20 mouse cellular contexts compared by ENCODE assay signal in the genomic region with DNA sequence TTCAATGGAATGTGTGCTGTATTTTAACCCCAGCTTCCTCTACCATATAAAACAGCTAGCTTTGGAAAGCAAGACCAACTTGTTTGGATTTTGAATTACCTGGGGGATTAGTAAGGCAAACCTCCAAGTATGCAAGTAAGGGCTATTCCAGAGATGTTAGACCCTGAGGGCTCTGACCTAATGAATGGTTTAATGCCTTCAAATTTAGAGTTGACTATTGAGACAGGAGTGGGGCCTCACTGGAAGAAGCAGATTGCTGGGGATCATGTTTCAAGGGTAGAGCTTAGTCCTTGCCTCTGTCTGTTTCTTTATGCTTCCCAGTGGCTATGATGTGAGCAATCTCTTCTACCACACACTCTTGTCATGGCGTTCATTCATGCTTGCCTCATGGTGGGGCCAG.
DNase-seq lines count a peak whose midpoint lies in the region; ATAC-seq and TF ChIP-seq lines count a peak whose summit lies in the region.
"Had no signal": no experiment of that assay in that cellular context is flagged by ENCODE, and none has a peak within 500 bp of the region (broad histone marks: within the 10 kb centered on the region; RNA-seq: fewer than 3 reads in every experiment).

No protein-coding gene starts in this region.

- no peak overlapping the region for H3K4me2 ChIP-seq in embryonic facial prominence, embryonic 13.5 days
- no peak overlapping the region for H3K4me2 ChIP-seq in limb, embryonic 12.5 days
- H3K4me2 ChIP-seq: forebrain, embryonic 15.5 days; heart, embryonic 11.5 days; hindbrain, embryonic 14.5 days; intestine, embryonic 15.5 days had no signal

- no peak overlapping the region for H3K9ac ChIP-seq in embryonic facial prominence, embryonic 13.5 days
- no peak overlapping the region for H3K9ac ChIP-seq in limb, embryonic 12.5 days (replicated peaks)
- H3K9ac ChIP-seq: forebrain, embryonic 15.5 days; hindbrain, embryonic 14.5 days; intestine, embryonic 15.5 days had no signal

- no peak for TF ChIP-seq POLR2A in kidney, adult 2 months (IDR thresholded peaks at IDR 0.05; ENCODE audit: low read depth, low read length)

- WGBS in kidney, adult 2 months = 84% methylated on average over 1 of the region's 1 CpGs
- 53% methylated on average over 1 of the region's 1 CpGs for WGBS in embryonic facial prominence, embryonic 13.5 days
- 39% methylated on average over 1 of the region's 1 CpGs for WGBS in limb, embryonic 12.5 days

- no peaks in the 10 kb centered on the region for H3K27me3 ChIP-seq in kidney, adult 2 months (replicated peaks; ENCODE audit: control insufficient read depth, insufficient read depth, low read length)
- no peaks in the 10 kb centered on the region for H3K27me3 ChIP-seq in embryonic facial prominence, embryonic 13.5 days
- H3K27me3 ChIP-seq in limb, embryonic 12.5 days = no peaks in the 10 kb centered on the region
- H3K27me3 ChIP-seq: forebrain, embryonic 15.5 days; intestine, embryonic 15.5 days had no signal

- no peak overlapping the region for H3K27ac ChIP-seq in kidney, adult 2 months (ENCODE audit: insufficient read depth, low read depth, low read length)
- peak overlapping the region; percentile 35 for H3K27ac ChIP-seq in embryonic facial prominence, embryonic 13.5 days
- H3K27ac ChIP-seq in limb, embryonic 12.5 days = peak overlapping the region; percentile 60
- H3K27ac ChIP-seq: forebrain, embryonic 15.5 days; hindbrain, embryonic 10.5 days; hindbrain, embryonic 14.5 days; intestine, embryonic 15.5 days had no signal

- no peaks in the 10 kb centered on the region for H3K4me1 ChIP-seq in kidney, adult 2 months (ENCODE audit: control insufficient read depth, insufficient read depth, low read length)
- peaks cover 3% of the 10 kb centered on the region for H3K4me1 ChIP-seq in embryonic facial prominence, embryonic 13.5 days
- H3K4me1 ChIP-seq in limb, embryonic 12.5 days (replicated peaks) = peaks cover 16% of the 10 kb centered on the region
- H3K4me1 ChIP-seq: forebrain, embryonic 15.5 days; intestine, embryonic 15.5 days had no signal

- peak; percentile 0 for DNase-seq in kidney, adult 2 months
- no peak for DNase-seq in kidney, adult 11 months
- DNase-seq in layer of hippocampus, adult 8-10 months (ENCODE audit: low spot score in 2 of 2) = no peak
- no peak for DNase-seq in urinary bladder, postnatal 25 days (ENCODE audit: low spot score)
- DNase-seq: adrenal gland, postnatal 10 days; B cell, adult 2 months; cerebellum, adult 11-12 months; cerebellum, adult 9-10 months; cerebellum, postnatal 25 days; gastrocnemius, postnatal 10 days; heart, adult 18-20 months had no signal

- TF ChIP-seq CTCF in kidney, adult 2 months (conservative IDR thresholded peaks at IDR 0.05; ENCODE audit: insufficient read depth, insufficient read length, low read depth, low read length) = no peak

- H3K4me3 ChIP-seq in kidney, adult 2 months (ENCODE audit: insufficient read depth, low read depth, low read length) = no peak overlapping the region
- H3K4me3 ChIP-seq in embryonic facial prominence, embryonic 13.5 days = no peak overlapping the region
- no peak overlapping the region for H3K4me3 ChIP-seq in limb, embryonic 12.5 days (replicated peaks)
- H3K4me3 ChIP-seq: forebrain, embryonic 15.5 days; hindbrain, embryonic 10.5 days; intestine, embryonic 15.5 days had no signal

- ATAC-seq in embryonic facial prominence, embryonic 13.5 days (ENCODE audit: insufficient number of reproducible peaks, insufficient read depth, low FRiP score, low TSS enrichment, low read depth) = no peak
- peak; percentile 72 for ATAC-seq in limb, embryonic 12.5 days (ENCODE audit: insufficient number of reproducible peaks, insufficient read depth, low FRiP score, low TSS enrichment, low read depth)
- ATAC-seq: CD4-positive, CD25-positive, alpha-beta regulatory T cell, adult 4 months; forebrain, embryonic 15.5 days; intestine, embryonic 15.5 days had no signal

- H3K36me3 ChIP-seq in kidney, adult 2 months (ENCODE audit: control insufficient read depth, insufficient read depth, low read length) = no peaks in the 10 kb centered on the region
- H3K36me3 ChIP-seq in embryonic facial prominence, embryonic 13.5 days = peaks cover 75% of the 10 kb centered on the region
- peaks cover 85% of the 10 kb centered on the region for H3K36me3 ChIP-seq in limb, embryonic 12.5 days
- H3K36me3 ChIP-seq: forebrain, embryonic 15.5 days; G1E; hindbrain, embryonic 10.5 days; intestine, embryonic 15.5 days had no signal

- no peaks in the 10 kb centered on the region for H3K9me3 ChIP-seq in embryonic facial prominence, embryonic 13.5 days
- H3K9me3 ChIP-seq in limb, embryonic 12.5 days = no peaks in the 10 kb centered on the region
- H3K9me3 ChIP-seq: forebrain, embryonic 15.5 days; hindbrain, embryonic 10.5 days; intestine, embryonic 15.5 days had no signal
